Mouse (Mus musculus): Measurements from ENCODE around the gene Rwdd1. TPM values are rescaled to one million over a fixed set of nuclear protein-coding genes. Genes with fewer than 3 reads are reported as not detected.
A peak's percentile ranks its signal among the peaks of the same experiment; 100 is the strongest.

The Rwdd1 gene
- 31.7 and 37.5 TPM in 2 replicates for total RNA-seq (2014; rRNA removed)
- polyA plus RNA-seq (2012; rRNA removed), result 25.0 and 26.8 TPM in 2 replicates

- TF ChIP-seq POLR2A (IDR thresholded peaks at IDR 0.05; ENCODE audit: extremely low read depth, insufficient read depth, low read length) (peak; percentile 64; the same call in 1 of the 2 replicates), CTCF (IDR thresholded peaks at IDR 0.05; ENCODE audit: low read depth, low read length) (no peak)
- under 1% methylated on average over 82 of the region's 82 CpGs for WGBS
- Histone ChIP-seq H3K4me1 (ENCODE audit: control insufficient read depth, insufficient read depth, low read length) (peaks cover 10% of the 10 kb centered on the region), H3K27ac (replicated peaks; ENCODE audit: insufficient read depth, low read depth, low read length) (peak within 1 kb of the TSS; percentile 90), H3K79me2 (ENCODE audit: control insufficient read depth, insufficient read depth, low read length) (peaks cover 6% of the 10 kb centered on the region; the same call in 1 of the 2 replicates), H3K36me3 (ENCODE audit: control insufficient read depth, insufficient read depth, low read length) (no peaks in the 10 kb centered on the region), H3K9ac (ENCODE audit: low read depth, low read length) (peak within 1 kb of the TSS; percentile 86), H3K4me3 (ENCODE audit: insufficient read depth, low read depth, low read length) (peak within 1 kb of the TSS; percentile 92), H3K27me3 (ENCODE audit: control insufficient read depth, insufficient read depth, low read length) (no peaks in the 10 kb centered on the region)
- peak; percentile 92 for DNase-seq (ENCODE audit: extremely low read depth, low read depth, low spot score)
These were observed at the start of gene Rwdd1 for GRCm38 (mm10) chr10:34019302-34020075. TSS of gene Rwdd1 (minus strand) at chr10:34019624.

- TF ChIP-seq POLR2A (IDR thresholded peaks at IDR 0.05; ENCODE audit: extremely low read depth, insufficient read depth, low read length) (no peak), CTCF (IDR thresholded peaks at IDR 0.05; ENCODE audit: low read depth, low read length) (no peak)
- no peaks in the 10 kb centered on the region for H3K79me2 ChIP-seq (ENCODE audit: control insufficient read depth, insufficient read depth, low read length)
- no peak overlapping the region for H3K9ac ChIP-seq (ENCODE audit: low read depth, low read length)
- H3K36me3 ChIP-seq (ENCODE audit: control insufficient read depth, insufficient read depth, low read length), result no peaks in the 10 kb centered on the region
- H3K27me3 ChIP-seq (ENCODE audit: control insufficient read depth, insufficient read depth, low read length), result no peaks in the 10 kb centered on the region; the same call in 1 of the 2 replicates
- no peak for DNase-seq (ENCODE audit: extremely low read depth, low read depth, low spot score)
- H3K4me1 ChIP-seq (ENCODE audit: control insufficient read depth, insufficient read depth, low read length), result no peaks in the 10 kb centered on the region
- 40% methylated on average over 3 of the region's 3 CpGs for WGBS
- H3K27ac ChIP-seq (replicated peaks; ENCODE audit: insufficient read depth, low read depth, low read length), result no peak overlapping the region
- H3K4me3 ChIP-seq (ENCODE audit: insufficient read depth, low read depth, low read length), result no peak overlapping the region
These were observed 47.2 kb upstream of the Rwdd1 start for GRCm38 (mm10) chr10:34066591-34066990.

DNA sequence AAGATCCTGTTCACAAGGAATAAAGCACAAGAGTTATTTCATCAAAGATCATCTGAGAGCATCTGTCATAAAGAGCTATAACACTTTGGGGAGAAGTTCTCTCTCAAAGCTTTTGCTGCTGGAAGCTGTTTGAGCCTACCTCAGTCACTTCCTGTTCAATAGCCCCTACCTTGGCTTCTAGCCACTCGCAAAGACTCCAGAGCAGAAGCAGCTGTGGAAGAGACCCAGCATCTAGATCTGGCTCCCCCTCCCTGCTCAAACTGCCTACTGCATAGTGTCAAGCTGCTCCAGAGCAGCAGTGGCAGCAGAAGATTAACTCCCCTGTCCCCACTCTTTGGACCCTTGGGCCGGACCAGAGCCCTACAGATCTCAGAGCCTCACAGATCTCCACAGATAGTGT is 34.6 kb upstream of the Rwdd1 start:
- no peaks in the 10 kb centered on the region for H3K79me2 ChIP-seq (ENCODE audit: control insufficient read depth, insufficient read depth, low read length)
- H3K36me3 ChIP-seq (ENCODE audit: control insufficient read depth, insufficient read depth, low read length), result no peaks in the 10 kb centered on the region
- H3K4me1 ChIP-seq (ENCODE audit: control insufficient read depth, insufficient read depth, low read length), result no peaks in the 10 kb centered on the region
- TF ChIP-seq CTCF (IDR thresholded peaks at IDR 0.05; ENCODE audit: low read depth, low read length) (no peak), POLR2A (IDR thresholded peaks at IDR 0.05; ENCODE audit: extremely low read depth, insufficient read depth, low read length) (no peak)
- H3K27ac ChIP-seq (replicated peaks; ENCODE audit: insufficient read depth, low read depth, low read length), result no peak overlapping the region
- H3K4me3 ChIP-seq (ENCODE audit: insufficient read depth, low read depth, low read length), result no peak overlapping the region
- no peak for DNase-seq (ENCODE audit: extremely low read depth, low read depth, low spot score)
- 86% methylated on average over 2 of the region's 2 CpGs for WGBS
- no peak overlapping the region for H3K9ac ChIP-seq (ENCODE audit: low read depth, low read length)
- no peaks in the 10 kb centered on the region for H3K27me3 ChIP-seq (ENCODE audit: control insufficient read depth, insufficient read depth, low read length)

GRCm38 (mm10) chr10:34044210-34044609 is 24.8 kb upstream of the Rwdd1 start, which contains the start of gene Calhm4:
TSS of gene Calhm4 (minus strand) at chr10:34044310.
- no peak for DNase-seq (ENCODE audit: extremely low read depth, low read depth, low spot score)
- Histone ChIP-seq H3K9ac (ENCODE audit: low read depth, low read length) (no peak within 1 kb of the TSS), H3K36me3 (ENCODE audit: control insufficient read depth, insufficient read depth, low read length) (no peaks in the 10 kb centered on the region), H3K27me3 (ENCODE audit: control insufficient read depth, insufficient read depth, low read length) (no peaks in the 10 kb centered on the region), H3K4me1 (ENCODE audit: control insufficient read depth, insufficient read depth, low read length) (no peaks in the 10 kb centered on the region), H3K79me2 (ENCODE audit: control insufficient read depth, insufficient read depth, low read length) (no peaks in the 10 kb centered on the region), H3K4me3 (ENCODE audit: insufficient read depth, low read depth, low read length) (no peak within 1 kb of the TSS), H3K27ac (replicated peaks; ENCODE audit: insufficient read depth, low read depth, low read length) (no peak within 1 kb of the TSS)
- TF ChIP-seq CTCF (IDR thresholded peaks at IDR 0.05; ENCODE audit: low read depth, low read length) (no peak), POLR2A (IDR thresholded peaks at IDR 0.05; ENCODE audit: extremely low read depth, insufficient read depth, low read length) (no peak)
- 79% methylated on average over 5 of the region's 5 CpGs for WGBS

GRCm38 (mm10) chr10:34037401-34037800 is 18.0 kb upstream of the Rwdd1 start, which contains the start of gene Trappc3l:
TSS of gene Trappc3l (plus strand) at chr10:34037597.
- TF ChIP-seq POLR2A (IDR thresholded peaks at IDR 0.05; ENCODE audit: extremely low read depth, insufficient read depth, low read length), result no peak
- no peak for TF ChIP-seq CTCF (IDR thresholded peaks at IDR 0.05; ENCODE audit: low read depth, low read length)
- Histone ChIP-seq H3K4me3 (ENCODE audit: insufficient read depth, low read depth, low read length) (no peak within 1 kb of the TSS), H3K4me1 (ENCODE audit: control insufficient read depth, insufficient read depth, low read length) (no peaks in the 10 kb centered on the region), H3K79me2 (ENCODE audit: control insufficient read depth, insufficient read depth, low read length) (no peaks in the 10 kb centered on the region), H3K27ac (replicated peaks; ENCODE audit: insufficient read depth, low read depth, low read length) (no peak within 1 kb of the TSS), H3K36me3 (ENCODE audit: control insufficient read depth, insufficient read depth, low read length) (no peaks in the 10 kb centered on the region), H3K9ac (ENCODE audit: low read depth, low read length) (no peak within 1 kb of the TSS), H3K27me3 (ENCODE audit: control insufficient read depth, insufficient read depth, low read length) (no peaks in the 10 kb centered on the region)
- DNase-seq (ENCODE audit: extremely low read depth, low read depth, low spot score), result no peak
- 80% methylated on average over 3 of the region's 3 CpGs for WGBS

- Histone ChIP-seq H3K4me1 (ENCODE audit: control insufficient read depth, insufficient read depth, low read length) (no peaks in the 10 kb centered on the region), H3K36me3 (ENCODE audit: control insufficient read depth, insufficient read depth, low read length) (no peaks in the 10 kb centered on the region), H3K27ac (replicated peaks; ENCODE audit: insufficient read depth, low read depth, low read length) (no peak overlapping the region), H3K9ac (ENCODE audit: low read depth, low read length) (no peak overlapping the region), H3K4me3 (ENCODE audit: insufficient read depth, low read depth, low read length) (no peak overlapping the region), H3K27me3 (ENCODE audit: control insufficient read depth, insufficient read depth, low read length) (no peaks in the 10 kb centered on the region), H3K79me2 (ENCODE audit: control insufficient read depth, insufficient read depth, low read length) (no peaks in the 10 kb centered on the region)
- 13% methylated on average over 5 of the region's 5 CpGs for WGBS
- peak; percentile 47 for DNase-seq (ENCODE audit: extremely low read depth, low read depth, low spot score)
- TF ChIP-seq CTCF (IDR thresholded peaks at IDR 0.05; ENCODE audit: low read depth, low read length) (peak; percentile 40; the same call in 1 of the 2 replicates), POLR2A (IDR thresholded peaks at IDR 0.05; ENCODE audit: extremely low read depth, insufficient read depth, low read length) (no peak)
These were observed 17.2 kb upstream of the Rwdd1 start for GRCm38 (mm10) chr10:34036587-34036986.

Measured in liver, adult 2 months (tissue).